Mouse (Mus musculus) ES-CJ7 (cell line): ENCODE results near the gene Setdb1.
A peak's percentile ranks its signal among the peaks of the same experiment; 100 is the strongest.

Source experiments
- DNase-seq: peaks from one replicate; pipeline ENCODE4 v3.0.0; 2011; ENCODE audit warnings: low read depth, low spot score

Setdb1 gene

DNA sequence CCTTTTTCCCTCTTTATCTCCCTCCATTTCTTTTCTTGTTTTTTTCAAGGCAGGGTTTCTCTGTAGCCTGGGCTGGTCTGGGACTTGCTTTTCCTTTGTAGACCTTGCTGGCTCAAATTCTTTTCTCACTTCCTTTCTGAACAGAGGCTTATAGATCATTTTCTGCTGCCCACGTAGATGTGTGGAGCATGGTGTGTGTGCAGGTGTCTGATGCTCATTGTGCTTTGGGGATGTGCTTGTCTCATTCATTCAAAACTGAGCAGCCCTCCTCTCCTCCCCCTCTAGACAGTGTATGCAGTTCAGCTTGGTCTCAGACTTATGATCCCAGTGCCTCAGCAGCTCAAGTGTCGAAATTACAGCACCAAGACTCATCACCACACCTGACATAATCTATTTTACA, 37.9 kb downstream of the Setdb1 start:
- no peak for DNase-seq

- peak; percentile 37 for DNase-seq
These were observed 38.5 kb downstream of the Setdb1 start for GRCm38 (mm10) chr3:95318548-95318947.

- DNase-seq: peak; percentile 87
These were observed 39.5 kb downstream of the Setdb1 start for GRCm38 (mm10) chr3:95317414-95318080.

- DNase-seq: no peak
These were observed 41.0 kb downstream of the Setdb1 start for GRCm38 (mm10) chr3:95315844-95316550.

DNA sequence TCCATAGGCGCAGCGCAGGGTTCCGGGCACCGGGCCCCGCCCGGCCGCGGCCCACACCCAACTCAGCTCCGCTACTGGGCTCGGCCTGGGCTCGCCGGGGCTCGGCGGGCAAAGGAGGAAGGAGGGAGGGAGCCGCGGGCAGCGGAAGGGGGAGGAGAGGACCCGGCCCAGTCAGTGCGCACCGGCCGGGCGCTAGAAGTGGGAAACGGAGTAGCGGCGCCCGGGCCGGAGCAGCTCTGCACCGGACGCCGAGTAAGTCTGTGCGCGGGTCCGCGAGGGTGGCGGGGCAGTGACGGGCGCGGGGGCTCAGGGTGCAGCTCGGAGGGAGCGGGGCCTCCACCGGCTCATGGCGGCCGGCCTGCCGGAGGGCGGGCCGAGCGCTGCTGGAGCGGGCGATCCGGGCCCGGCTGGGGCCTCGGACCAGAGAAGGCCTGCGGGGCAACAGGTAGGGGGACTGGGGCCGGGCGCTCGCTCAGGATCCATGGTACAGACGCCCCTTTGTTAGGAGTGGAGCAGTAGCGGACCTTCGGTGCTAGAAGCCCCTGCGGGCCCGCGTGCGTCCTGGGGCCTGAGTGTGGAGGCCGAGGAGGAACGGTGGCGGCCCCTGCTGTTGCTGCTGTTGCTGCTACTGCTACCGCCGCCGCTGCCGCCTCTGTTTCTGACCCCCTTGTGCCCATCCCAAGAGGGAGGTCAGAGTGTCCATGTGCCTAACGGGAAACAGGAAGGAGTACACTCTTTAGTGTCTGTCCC, 41.7 kb downstream of the Setdb1 start:
- peak; percentile 66 for DNase-seq

DNA sequence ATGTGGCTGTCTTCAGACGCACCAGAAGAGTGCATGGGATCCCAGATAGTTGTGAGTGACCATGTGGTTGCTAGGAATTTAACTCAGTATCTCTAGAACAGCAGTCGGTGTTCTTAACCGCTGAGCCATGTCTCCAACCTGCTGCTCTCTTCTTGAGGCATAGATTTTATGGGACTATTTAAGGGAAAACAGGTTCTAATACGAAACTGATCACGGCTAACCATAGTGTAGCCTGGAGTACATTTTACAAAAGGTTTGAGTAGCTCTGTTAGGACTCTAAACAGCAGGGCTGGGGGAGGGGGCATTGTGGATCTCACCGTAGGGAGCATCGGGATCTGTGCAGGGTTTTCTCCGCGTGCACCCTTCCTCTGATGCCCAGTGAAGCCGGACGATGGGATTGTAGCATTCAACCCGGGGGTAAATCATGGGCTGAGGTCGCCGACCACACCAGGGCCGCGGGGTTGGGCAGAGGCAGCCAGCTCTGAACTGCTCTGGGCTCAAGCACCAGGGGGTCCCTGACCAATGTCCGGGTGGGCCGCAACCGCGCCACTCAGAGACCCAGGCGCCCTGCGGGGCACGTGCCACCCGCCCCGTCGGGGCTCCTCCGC, 42.4 kb downstream of the Setdb1 start, which contains the start of gene Cers2:
Gene Cers2, plus strand, starts transcription at position 306 of the 608 bp plus-strand sequence.
- DNase-seq: peak; percentile 49

DNA sequence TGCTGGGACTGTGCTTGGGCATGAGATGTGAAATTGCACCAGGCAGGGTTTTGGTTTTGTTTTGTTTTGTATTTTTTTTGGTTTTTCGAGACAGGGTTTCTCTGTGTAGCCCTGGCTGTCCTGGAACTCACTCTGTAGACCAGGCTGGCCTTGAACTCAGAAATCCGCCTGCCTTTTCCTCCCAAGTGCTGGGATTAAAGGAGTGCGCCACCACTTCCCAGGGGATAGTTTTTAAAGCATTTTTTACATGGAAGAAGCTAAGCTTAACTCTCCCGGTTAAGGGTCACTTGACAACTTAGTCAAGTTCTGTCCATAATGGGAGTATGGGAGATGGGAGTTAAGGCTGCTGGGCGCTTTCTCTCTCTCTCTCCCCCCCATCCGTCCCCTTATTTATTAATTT, 42.9 kb downstream of the Setdb1 start:
- no peak for DNase-seq

DNA sequence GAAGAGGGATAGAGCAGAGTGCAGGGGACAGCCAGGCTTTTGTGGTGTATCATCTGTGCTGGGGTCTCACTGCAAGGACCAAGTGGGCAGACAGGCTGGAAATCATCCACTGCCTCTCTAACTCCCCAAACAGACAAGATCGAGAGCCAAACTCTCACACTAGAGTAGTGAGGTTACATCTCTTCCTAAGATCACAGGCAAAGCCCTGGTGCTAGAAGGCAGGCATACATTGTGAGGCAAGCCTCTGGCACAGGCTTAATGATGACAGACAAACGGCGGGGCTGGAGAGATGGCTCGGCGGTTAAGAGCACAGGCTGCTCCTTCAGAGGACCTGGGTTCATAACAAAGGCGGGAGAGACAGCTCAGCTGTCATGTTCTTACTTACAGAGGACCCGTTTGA, 43.5 kb downstream of the Setdb1 start:
- no peak for DNase-seq

DNA sequence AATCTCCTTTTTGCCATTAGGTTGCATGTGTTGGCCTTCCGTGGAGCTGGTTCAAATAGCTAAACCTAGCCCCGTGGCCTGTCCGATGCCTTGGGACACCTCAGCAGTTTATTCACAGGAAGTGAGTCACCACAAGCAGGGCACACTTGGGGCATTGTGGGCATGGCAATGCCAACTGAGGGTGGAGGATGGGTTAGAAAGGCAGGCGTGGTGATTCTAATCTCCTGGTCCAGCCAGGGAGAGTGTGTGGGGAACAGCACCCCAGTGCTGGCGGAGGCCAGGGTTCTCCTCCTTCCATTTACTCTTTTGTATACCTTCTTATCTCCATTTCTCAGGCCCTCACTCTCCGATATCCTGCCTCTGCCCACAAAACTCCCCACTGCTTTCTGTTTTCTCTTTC, 44.4 kb downstream of the Setdb1 start:
- DNase-seq: no peak

DNA sequence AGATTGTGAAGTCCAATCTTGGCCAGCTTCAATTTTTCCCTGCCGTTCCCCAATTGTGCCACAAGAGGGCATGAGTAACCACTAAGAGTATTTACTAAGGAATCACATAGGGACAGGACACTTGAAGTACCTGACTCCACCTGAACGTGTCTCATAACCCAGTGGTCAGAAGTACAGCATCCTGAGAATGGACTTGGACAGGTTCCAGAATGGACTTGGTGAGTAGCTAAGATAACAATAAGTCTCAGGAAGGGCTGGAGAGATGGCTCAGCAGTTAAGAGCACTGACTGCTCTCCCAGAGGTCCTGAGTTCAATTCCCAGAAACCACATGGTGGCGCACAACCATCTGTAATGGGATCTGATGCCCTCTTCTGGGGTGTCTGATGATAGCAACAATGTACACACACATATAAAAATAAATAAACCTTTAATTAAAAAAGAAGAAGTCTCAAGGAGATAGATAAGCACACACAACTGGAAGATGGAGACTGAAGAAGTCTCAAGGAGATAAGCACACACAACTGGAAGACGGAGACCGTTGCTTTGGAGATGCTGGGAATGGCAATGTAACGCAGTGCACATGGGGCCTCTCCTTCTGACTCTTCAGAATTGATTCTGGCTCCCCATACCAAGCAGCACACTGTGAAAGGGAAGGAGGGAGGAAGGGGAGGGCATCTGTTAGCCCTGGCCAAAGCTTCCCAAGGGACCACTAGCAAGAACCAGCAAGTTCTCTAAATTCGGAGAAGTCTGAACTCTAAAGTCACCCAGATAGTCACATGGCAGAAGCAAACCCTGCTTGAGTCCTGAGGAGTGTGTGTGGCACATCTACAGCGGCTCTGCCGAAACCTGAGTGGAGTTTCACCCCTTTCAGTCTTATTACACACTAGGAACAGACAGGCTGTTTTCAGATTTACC, 45.8 kb downstream of the Setdb1 start:
- DNase-seq: peak; percentile 82

- DNase-seq: no peak
These were observed 46.5 kb downstream of the Setdb1 start for GRCm38 (mm10) chr3:95310496-95310895.

DNA sequence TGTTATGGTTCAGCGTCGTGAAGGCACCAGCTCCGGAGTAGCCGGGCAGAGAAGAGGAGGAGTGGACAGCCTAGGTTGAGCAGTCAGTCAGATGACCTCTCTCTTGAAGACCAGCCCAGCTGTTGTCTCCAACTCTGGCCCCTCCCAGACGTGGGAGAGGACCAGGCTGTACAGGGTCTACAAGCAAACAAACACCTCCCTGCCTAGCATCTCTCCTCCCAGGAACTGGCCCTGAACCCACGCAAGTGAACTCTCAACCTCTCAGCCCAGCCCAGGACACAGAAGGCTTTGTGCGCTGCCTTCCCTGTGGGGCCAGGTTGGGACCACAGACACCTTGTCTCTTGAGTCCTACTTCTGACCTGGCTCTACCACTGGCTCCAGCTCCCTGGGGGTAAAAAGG, 49.9 kb downstream of the Setdb1 start, which contains the start of gene Anxa9:
Gene Anxa9, minus strand, starts transcription at position 77 of the 400 bp plus-strand sequence.
- no peak for DNase-seq

DNA sequence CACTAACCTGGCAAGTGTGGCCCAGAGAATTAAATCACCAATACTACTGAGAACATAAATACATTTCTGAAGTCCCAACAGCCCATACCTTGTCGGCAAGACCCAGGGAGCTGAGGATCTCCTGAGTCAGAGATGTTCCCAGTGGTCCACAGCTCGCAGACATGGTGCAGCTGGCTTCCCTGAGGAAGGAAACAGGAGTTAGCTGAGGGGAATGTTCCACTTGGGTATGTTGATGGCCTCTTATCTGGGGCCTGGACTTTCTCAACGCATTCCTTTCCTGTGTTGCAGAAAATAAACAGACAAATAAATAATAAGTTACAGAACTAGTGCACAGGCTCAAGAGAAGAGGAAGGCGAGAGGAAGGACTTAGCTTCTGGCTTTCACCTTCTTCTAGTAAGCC, 50.8 kb downstream of the Setdb1 start:
- DNase-seq: no peak

DNA sequence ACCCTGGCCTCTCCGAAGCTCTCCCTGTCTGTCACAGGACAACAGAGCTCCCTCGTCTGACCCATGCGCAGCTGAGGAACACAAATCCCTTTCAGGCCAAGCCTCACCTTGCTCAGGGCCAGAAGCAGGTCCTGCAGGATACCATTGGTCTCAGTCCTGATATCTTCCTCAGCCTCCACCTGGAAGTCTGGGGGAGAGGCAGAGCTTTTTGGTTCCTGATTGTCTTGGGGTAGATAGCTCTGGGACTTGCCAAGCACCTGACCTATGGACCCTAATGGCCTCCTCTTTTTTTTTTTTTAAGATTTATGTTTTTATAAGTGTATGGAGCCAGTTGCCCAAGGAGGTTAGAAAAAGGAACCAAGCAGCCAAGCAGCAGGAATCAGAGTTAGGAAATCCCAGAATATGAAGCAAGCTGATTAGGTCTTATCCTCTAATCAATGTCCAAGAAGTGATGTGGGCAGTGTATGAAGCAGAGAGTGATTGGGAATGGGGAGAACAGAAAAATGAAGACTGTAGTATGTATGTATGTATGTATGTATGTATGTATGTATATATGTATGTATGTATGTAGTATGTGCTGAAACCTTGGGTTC, 55.7 kb downstream of the Setdb1 start:
- no peak for DNase-seq

DNA sequence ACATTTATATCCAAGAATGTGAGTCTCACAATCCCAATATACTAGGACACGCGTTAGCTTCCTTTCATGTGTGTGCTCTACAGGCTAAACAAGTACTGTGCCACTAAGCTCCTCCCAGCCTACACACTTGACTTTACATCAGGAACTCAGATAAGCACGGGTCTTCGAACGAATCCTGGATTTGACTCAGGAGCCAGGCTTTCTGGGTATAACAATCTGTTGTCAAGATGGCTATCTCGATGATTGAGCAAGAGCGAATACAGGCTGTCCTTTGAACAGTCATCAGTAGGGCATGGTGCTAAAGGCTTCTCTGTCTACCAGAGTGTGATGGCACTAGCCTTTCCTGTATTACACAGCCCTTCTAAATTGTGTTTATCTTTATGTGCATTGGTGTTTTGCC, 59.0 kb downstream of the Setdb1 start:
- DNase-seq: no peak

GRCm38 (mm10) chr3:95296103-95296469, 60.9 kb downstream of the Setdb1 start:
- peak; percentile 77 for DNase-seq

DNA sequence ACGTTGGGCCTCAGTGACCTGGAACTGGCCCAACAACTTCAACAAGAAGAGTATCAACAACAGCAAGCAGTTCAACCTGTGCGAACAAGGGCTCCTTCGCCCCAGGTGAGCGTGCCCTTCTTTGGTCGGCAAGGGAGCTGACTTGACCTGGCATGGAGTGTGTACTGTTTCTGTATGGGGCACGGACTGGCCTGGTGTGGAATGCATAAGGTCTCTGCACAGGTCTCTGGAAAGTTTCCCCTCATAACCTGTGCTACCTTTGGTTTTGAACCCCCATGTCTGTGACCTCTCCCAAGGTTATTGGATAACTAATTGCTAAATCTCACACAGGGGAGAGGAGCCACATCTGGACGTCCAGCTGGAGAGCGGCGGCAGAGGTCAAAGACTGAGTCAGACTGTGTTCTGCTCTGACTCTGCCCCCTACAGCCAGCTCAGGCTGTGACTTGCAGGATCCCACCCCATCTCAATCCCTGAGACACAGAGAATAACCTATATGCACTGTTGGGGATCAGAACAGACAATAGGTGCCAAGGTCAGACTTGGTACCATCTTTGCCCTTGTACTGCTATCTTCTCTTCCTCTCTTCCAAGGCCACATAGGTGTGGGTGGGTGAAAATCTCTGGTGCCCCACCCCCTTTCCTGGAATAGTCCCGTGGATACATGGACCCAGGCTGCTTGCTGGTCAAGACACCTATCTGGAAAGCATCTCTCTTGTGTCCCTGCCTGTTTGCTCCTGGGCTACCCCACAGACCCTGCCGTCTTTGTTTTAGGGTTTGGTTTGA, 61.5 kb downstream of the Setdb1 start:
- peak; percentile 51 for DNase-seq

GRCm38 (mm10) chr3:95294718-95295117, 62.3 kb downstream of the Setdb1 start:
- no peak for DNase-seq

GRCm38 (mm10) chr3:95294316-95294715, 62.7 kb downstream of the Setdb1 start:
- DNase-seq: no peak

- no peak for DNase-seq
These were observed 63.5 kb downstream of the Setdb1 start for GRCm38 (mm10) chr3:95293537-95293936.
